Mouse (Mus musculus) CH12.LX (cell line): Measurements from ENCODE around the gene F2. TPM values are rescaled to one million over a fixed set of nuclear protein-coding genes. Genes with fewer than 3 reads are reported as not detected.

ENCODE experiments used
- DNase-seq: peaks from one replicate; pipeline ENCODE4 v3.0.0-alpha.2; 2013; ENCODE audit errors: extremely low read depth
- H3K27ac ChIP-seq: 2 replicates; pipeline ENCODE4 v1.5.1; 2012; ENCODE audit warnings: low read depth, mild to moderate bottlenecking, control low read depth, moderate library complexity; ENCODE audit not compliant: insufficient read depth
- H3K27me3 ChIP-seq: replicated peaks from 2 replicates; pipeline ENCODE3; 2012; ENCODE audit warnings: inconsistent platforms
- H3K36me3 ChIP-seq, 2 experiments: replicated peaks in 1 of 2; 2 replicates each; pipeline versions ENCODE3 to v1.6.1; 2012; ENCODE audit warnings: inconsistent platforms in 1 of 2, low read length in 1 of 2, mild to moderate bottlenecking in 1 of 2, mixed read lengths in 1 of 2, moderate library complexity in 1 of 2; ENCODE audit not compliant: control insufficient read depth in 1 of 2, insufficient read depth in 1 of 2
- H3K4me1 ChIP-seq, 2 experiments: 2 replicates each; pipeline ENCODE4 v1.6.1; 2012; ENCODE audit warnings: inconsistent platforms in 1 of 2, moderate library complexity in 1 of 2; ENCODE audit not compliant: insufficient read depth in 2 of 2, control insufficient read depth in 1 of 2
- H3K4me2 ChIP-seq: 2 replicates; pipeline ENCODE4 v1.6.1; 2012; ENCODE audit warnings: low read depth, mild to moderate bottlenecking, control low read depth; ENCODE audit not compliant: poor library complexity, insufficient read depth, severe bottlenecking
- H3K4me3 ChIP-seq, 3 experiments: fragments of 150-350 bp in 1 of 3; sonication (generic) in 1 of 3; replicated peaks in 1 of 3; 2 replicates each; pipeline versions ENCODE3 to v1.5.1; 2011 to 2012; ENCODE audit warnings: low read depth in 2 of 3, low read length in 2 of 3, mild to moderate bottlenecking in 2 of 3, moderate library complexity in 2 of 3, control low read depth in 1 of 3, improper control_type of control experiment in 1 of 3, inconsistent platforms in 1 of 3, mixed read lengths in 1 of 3; ENCODE audit not compliant: poor library complexity in 1 of 3
- H3K79me2 ChIP-seq: replicated peaks from 2 replicates; pipeline ENCODE4 v1.6.1; 2012; ENCODE audit warnings: mild to moderate bottlenecking, moderate library complexity; ENCODE audit not compliant: control insufficient read depth, poor library complexity, insufficient read depth, severe bottlenecking; ENCODE audit errors: extremely low read depth
- H3K9ac ChIP-seq: 2 replicates; pipeline ENCODE4 v1.6.1; 2012; ENCODE audit warnings: low read depth, mild to moderate bottlenecking, control low read depth, moderate library complexity; ENCODE audit not compliant: insufficient read depth
- H3K9me3 ChIP-seq: replicated peaks from 2 replicates; pipeline ENCODE3; 2012; ENCODE audit warnings: low read length, inconsistent platforms, mixed read lengths
- CHD1 ChIP-seq: IDR thresholded peaks from 2 replicates; pipeline ENCODE4 v1.6.1; 2012; ENCODE audit warnings: low read depth, low read length, improper control_type of control experiment, inconsistent platforms
- CHD2 ChIP-seq: IDR thresholded peaks from 2 replicates; pipeline ENCODE4 v1.6.1; 2011; ENCODE audit warnings: low read length, improper control_type of control experiment
- CTCF ChIP-seq, 2 experiments: IDR thresholded peaks in 1 of 2; conservative IDR thresholded peaks in 1 of 2; 2 replicates each; pipeline ENCODE4 v1.5.1; 2011 to 2012; ENCODE audit warnings: low read depth in 2 of 2, low read length in 2 of 2, improper control_type of control experiment in 1 of 2, inconsistent platforms in 1 of 2, mild to moderate bottlenecking in 1 of 2, moderate library complexity in 1 of 2
- E2F4 ChIP-seq: IDR thresholded peaks from 2 replicates; pipeline ENCODE4 v1.6.1; 2011; ENCODE audit warnings: low read depth, low read length, improper control_type of control experiment; ENCODE audit not compliant: insufficient replicate concordance
- ELF1 ChIP-seq: IDR thresholded peaks from 2 replicates; pipeline ENCODE4 v1.6.1; 2014; ENCODE audit warnings: low read depth, mild to moderate bottlenecking, inconsistent platforms, low read length, improper control_type of control experiment
- EP300 ChIP-seq: IDR thresholded peaks from 2 replicates; pipeline ENCODE4 v1.6.1; 2011; ENCODE audit warnings: low read length, improper control_type of control experiment
- GABPA ChIP-seq: IDR thresholded peaks from 2 replicates; pipeline ENCODE4 v1.6.1; 2012; ENCODE audit warnings: low read depth, low read length, improper control_type of control experiment, inconsistent platforms; ENCODE audit not compliant: insufficient replicate concordance
- JUN ChIP-seq: IDR thresholded peaks from 2 replicates; pipeline ENCODE4 v1.6.1; 2011; ENCODE audit warnings: low read depth, mild to moderate bottlenecking, low read length, improper control_type of control experiment, moderate library complexity; ENCODE audit not compliant: insufficient read depth
- MAFK ChIP-seq: IDR thresholded peaks from 2 replicates; pipeline ENCODE4 v1.6.1; 2011; ENCODE audit warnings: low read length, improper control_type of control experiment; ENCODE audit not compliant: insufficient replicate concordance
- MAZ ChIP-seq: IDR thresholded peaks from 2 replicates; pipeline ENCODE4 v1.6.1; 2012; ENCODE audit warnings: low read depth, mild to moderate bottlenecking, inconsistent platforms, low read length, improper control_type of control experiment, moderate library complexity
- MXI1 ChIP-seq: IDR thresholded peaks from 2 replicates; pipeline ENCODE4 v1.6.1; 2011; ENCODE audit warnings: mild to moderate bottlenecking, low read depth, low read length, improper control_type of control experiment
- NELFE ChIP-seq: IDR thresholded peaks from 2 replicates; pipeline ENCODE4 v1.6.1; 2011; ENCODE audit warnings: low read depth, low read length, improper control_type of control experiment
- PAX5 ChIP-seq: IDR thresholded peaks from 2 replicates; pipeline ENCODE4 v1.6.1; 2012; ENCODE audit warnings: low read length, inconsistent platforms, mixed read lengths
- POLR2A ChIP-seq: IDR thresholded peaks from 2 replicates; pipeline ENCODE4 v1.6.1; 2011; ENCODE audit warnings: low read depth, mild to moderate bottlenecking, improper control_type of control experiment, low read length
- RCOR1 ChIP-seq: conservative IDR thresholded peaks from 2 replicates; pipeline ENCODE4 v1.6.1; 2012; ENCODE audit warnings: low read depth, mild to moderate bottlenecking, inconsistent platforms, low read length, improper control_type of control experiment
- SIN3A ChIP-seq: IDR thresholded peaks from 2 replicates; pipeline ENCODE4 v1.6.1; 2012; ENCODE audit warnings: low read length, improper control_type of control experiment, inconsistent platforms
- SMC3 ChIP-seq: IDR thresholded peaks from 2 replicates; pipeline ENCODE4 v1.6.1; 2011; ENCODE audit warnings: low read depth, low read length, improper control_type of control experiment
- TBP ChIP-seq: conservative IDR thresholded peaks from 2 replicates; pipeline ENCODE4 v1.6.1; 2011; ENCODE audit warnings: low read depth, low read length, improper control_type of control experiment
- TCF12 ChIP-seq: IDR thresholded peaks from 2 replicates; pipeline ENCODE4 v1.6.1; 2014; ENCODE audit warnings: low read depth, mild to moderate bottlenecking, inconsistent platforms, low read length, improper control_type of control experiment
- UBTF ChIP-seq: IDR thresholded peaks from 2 replicates; pipeline ENCODE4 v1.6.1; 2012; ENCODE audit warnings: low read depth, mild to moderate bottlenecking, inconsistent platforms, low read length, improper control_type of control experiment, moderate library complexity
- USF2 ChIP-seq: conservative IDR thresholded peaks from 2 replicates; pipeline ENCODE4 v1.6.1; 2011; ENCODE audit warnings: low read depth, low read length, improper control_type of control experiment
- ZC3H11A ChIP-seq: IDR thresholded peaks from 2 replicates; pipeline ENCODE4 v1.6.1; 2012; ENCODE audit warnings: low read depth, mild to moderate bottlenecking, inconsistent platforms, low read length, improper control_type of control experiment
- ZMIZ1 ChIP-seq: IDR thresholded peaks from 2 replicates; pipeline ENCODE4 v1.6.1; 2012; ENCODE audit warnings: low read depth, mild to moderate bottlenecking, inconsistent platforms, low read length, improper control_type of control experiment
- ZNF384 ChIP-seq: IDR thresholded peaks from 2 replicates; pipeline ENCODE4 v1.6.1; 2012; ENCODE audit warnings: low read depth, low read length, improper control_type of control experiment, inconsistent platforms
- dilution Hi-C: fragments of 300-500 bp; cut with MboI; formaldehyde crosslinking; loops from 2 replicates; pipeline ENCODE4 v1.14.3; 2020; ENCODE audit warnings: low sequenced_read_pairs; ENCODE audit not compliant: extremely low pct_unique_long_range_greater_than_20kb, extremely low pct_ligation_motif_present
- in situ Hi-C: fragments of 300-500 bp; cut with MboI; formaldehyde crosslinking; loops from 3 replicates; pipeline ENCODE4 v1.14.3; 2019; ENCODE audit warnings: low sequenced_read_pairs, low pct_ligation_motif_present, low pct_unique_long_range_greater_than_20kb, mixed read lengths
- polyA plus RNA-seq: library from polyadenylated mRNA; unstranded; fragments of >175 nt; gene quantifications from 2 replicates; pipeline ENCODE4 v1.2.1, GENCODE M21; 2012; ENCODE audit warnings: low read depth; ENCODE audit not compliant: insufficient read length
- total RNA-seq, 2 experiments: library from RNA; depleted of rRNA; stranded (reverse); fragments of 300-350 nt in 1 of 2; fragments of >200 nt in 1 of 2; gene quantifications; 2 replicates each; pipeline ENCODE4 v1.2.3; 2012 to 2014

F2 gene
- total and polyA plus RNA-seq, 3 experiments: 0.04 TPM; not detected in 2

DNA sequence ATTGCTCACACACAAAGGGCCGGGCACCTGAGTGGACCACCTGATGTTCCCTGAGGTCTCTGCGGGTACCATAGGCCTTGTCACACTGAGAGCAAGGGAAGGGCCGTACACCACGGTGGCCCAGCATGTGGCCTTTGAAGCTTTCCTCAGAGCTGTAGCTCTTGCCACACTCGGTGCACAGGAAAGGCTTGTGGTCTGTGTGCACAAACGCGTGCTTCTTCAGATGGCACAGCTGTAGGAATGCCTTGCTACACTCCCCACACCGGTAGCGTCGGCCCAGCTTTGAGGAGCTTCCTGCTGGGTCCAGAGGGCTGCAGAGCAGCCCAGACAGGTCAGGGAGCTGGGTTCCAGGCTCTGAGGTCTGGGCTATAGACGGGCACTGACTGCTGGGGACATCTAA, 9.6 kb upstream of the F2 start:
- Histone ChIP-seq H3K4me3 (no peak overlapping the region), H3K27me3 (no peaks in the 10 kb centered on the region), H3K9me3 (no peaks in the 10 kb centered on the region), H3K36me3 (peaks cover 46 to 62% of the 10 kb centered on the region in 2 experiments), H3K27ac (no peak overlapping the region), H3K4me1 (peaks cover 0 to 14% of the 10 kb centered on the region in 2 experiments; a peak in 2 of 4 replicates), H3K9ac (no peak overlapping the region), H3K4me2 (no peak overlapping the region), H3K79me2 (peaks cover 21% of the 10 kb centered on the region)
- no peak for DNase-seq
- dilution Hi-C loops: no loop called here
- TF ChIP-seq ZNF384 (no peak), NELFE (no peak), GABPA (no peak), USF2 (no peak), PAX5 (no peak), CTCF (conservative IDR thresholded peaks at IDR 0.05 in 1 of 2, IDR thresholded peaks at IDR 0.05 in 1 of 2; ENCODE audit: low read depth in 2 of 2, low read length in 2 of 2) (no peak), SIN3A (no peak), CHD1 (no peak), MAFK (no peak), ELF1 (no peak), RCOR1 (no peak), POLR2A (no peak), TBP (no peak), SMC3 (no peak), CHD2 (no peak), MAZ (no peak), EP300 (no peak), TCF12 (no peak)
- in situ Hi-C loops: no loop called here

DNA sequence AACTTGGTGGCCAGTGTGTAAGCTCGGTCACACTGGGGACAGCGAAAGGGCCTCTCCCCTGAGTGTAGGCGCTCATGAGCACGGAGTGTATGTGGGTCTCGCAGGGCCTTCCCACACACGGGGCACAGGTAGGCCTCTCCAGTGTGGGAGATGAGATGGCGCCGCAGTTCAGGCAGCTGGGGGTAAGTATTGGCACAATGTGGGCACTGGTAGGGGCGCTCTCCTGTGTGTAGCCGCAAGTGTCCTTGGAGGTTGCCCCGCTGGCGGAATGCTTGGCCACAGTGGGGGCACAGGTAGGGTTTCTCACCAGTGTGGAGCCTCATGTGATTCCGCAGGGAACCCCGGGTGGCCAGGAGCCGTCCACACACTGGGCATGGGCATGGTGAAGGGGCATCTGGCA, 9.1 kb upstream of the F2 start:
- H3K4me1 ChIP-seq: peaks cover 0 to 14% of the 10 kb centered on the region in 2 experiments; a peak in 2 of 4 replicates
- no peak for DNase-seq
- no peak for TF ChIP-seq ZC3H11A
- TF ChIP-seq EP300: no peak
- TF ChIP-seq SIN3A: no peak
- no peak for TF ChIP-seq JUN
- no peak for TF ChIP-seq ZMIZ1
- TF ChIP-seq CHD1: no peak
- TF ChIP-seq UBTF: no peak
- no peak for TF ChIP-seq USF2
- TF ChIP-seq E2F4: no peak
- TF ChIP-seq MXI1: no peak
- TF ChIP-seq NELFE: no peak
- dilution Hi-C loops: no loop called here
- no peaks in the 10 kb centered on the region for H3K9me3 ChIP-seq
- peaks cover 16% of the 10 kb centered on the region for H3K79me2 ChIP-seq
- no peak overlapping the region for H3K9ac ChIP-seq
- H3K4me3 ChIP-seq: no peak overlapping the region
- in situ Hi-C loops: no loop called here
- H3K4me2 ChIP-seq: no peak overlapping the region
- H3K27me3 ChIP-seq: no peaks in the 10 kb centered on the region
- H3K36me3 ChIP-seq: peaks cover 46 to 62% of the 10 kb centered on the region in 2 experiments
- no peak overlapping the region for H3K27ac ChIP-seq
